ENCODE assay signal across 8 mouse cellular contexts in the genomic region with DNA sequence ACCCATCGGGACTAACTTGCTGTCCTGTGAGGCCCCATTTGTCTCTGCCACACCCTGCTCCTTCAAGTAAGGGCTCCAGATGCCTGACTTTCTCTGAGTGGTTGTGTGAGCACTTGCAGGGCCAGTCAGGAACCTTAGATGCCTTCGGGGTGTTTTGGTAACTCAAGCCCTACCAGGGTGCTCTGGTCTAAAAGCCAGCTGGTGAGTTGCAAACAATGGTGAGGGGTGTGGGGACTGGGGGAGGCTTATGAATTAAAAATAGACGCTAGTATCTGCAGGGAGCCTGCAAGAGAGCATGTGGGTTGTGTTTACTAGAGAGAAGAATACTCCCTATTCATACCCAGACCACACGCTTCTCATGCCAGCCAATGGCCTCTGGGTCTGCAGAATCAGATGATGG. TPM values are rescaled to one million over a fixed set of nuclear protein-coding genes. Genes with fewer than 3 reads are reported as not detected.
DNase-seq lines count a peak whose midpoint lies in the region; ATAC-seq and TF ChIP-seq lines count a peak whose summit lies in the region.

No protein-coding gene starts in this region.

- ATAC-seq in heart, embryonic 14.5 days (ENCODE audit: insufficient number of reproducible peaks, insufficient read depth, low FRiP score, low read depth), result peak; percentile 51
- ATAC-seq in embryonic facial prominence, embryonic 11.5 days (replicated peaks; ENCODE audit: insufficient number of reproducible peaks, low FRiP score, low TSS enrichment, low read depth), result peak; percentile 20; the same call in 1 of the 2 replicates
- ATAC-seq in limb, embryonic 14.5 days (ENCODE audit: low FRiP score, low read depth), result peak; percentile 58; the same call in 1 of the 2 replicates
- no peak for ATAC-seq in kidney, embryonic 16.5 days (ENCODE audit: low FRiP score, low TSS enrichment)

- H3K4me3 ChIP-seq in heart, embryonic 14.5 days (ENCODE audit: control insufficient read depth in 1 of 2, insufficient read depth in 1 of 2, low read depth in 1 of 2, low read length in 2 of 2), result no peak overlapping the region
- H3K4me3 ChIP-seq in embryonic facial prominence, embryonic 11.5 days (ENCODE audit: low read depth, low read length), result no peak overlapping the region
- H3K4me3 ChIP-seq in limb, embryonic 14.5 days (replicated peaks; ENCODE audit: low read length), result no peak overlapping the region
- no peak overlapping the region for H3K4me3 ChIP-seq in kidney, embryonic 16.5 days (ENCODE audit: low read length)

- peak overlapping the region; percentile 59 to 69 for H3K27ac ChIP-seq in heart, embryonic 14.5 days (replicated peaks in 1 of 2; ENCODE audit: control insufficient read depth in 1 of 2, insufficient read depth in 1 of 2, low read depth in 2 of 2, low read length in 2 of 2)
- H3K27ac ChIP-seq in embryonic facial prominence, embryonic 11.5 days (replicated peaks; ENCODE audit: low read depth, low read length), result no peak overlapping the region
- 0 out of 2 replicates have a peak overlapping the region, but pooled peaks have one; percentile 13 for H3K27ac ChIP-seq in limb, embryonic 14.5 days (replicated peaks; ENCODE audit: low read depth, low read length)
- H3K27ac ChIP-seq in kidney, embryonic 16.5 days (ENCODE audit: low read length), result no peak overlapping the region

- H3K9ac ChIP-seq in heart, embryonic 14.5 days (ENCODE audit: low read length), result no peak overlapping the region
- no peak overlapping the region for H3K9ac ChIP-seq in embryonic facial prominence, embryonic 11.5 days (replicated peaks; ENCODE audit: low read length)
- no peak overlapping the region for H3K9ac ChIP-seq in limb, embryonic 14.5 days (ENCODE audit: low read depth, low read length, severe bottlenecking)
- no peak overlapping the region for H3K9ac ChIP-seq in kidney, embryonic 16.5 days (replicated peaks; ENCODE audit: low read length)

- H3K27me3 ChIP-seq in heart, embryonic 14.5 days (ENCODE audit: control insufficient read depth, insufficient read depth, low read length), result no peaks in the 10 kb centered on the region
- H3K27me3 ChIP-seq in embryonic facial prominence, embryonic 11.5 days (ENCODE audit: control insufficient read depth, insufficient read depth, low read length), result no peaks in the 10 kb centered on the region
- H3K27me3 ChIP-seq in limb, embryonic 14.5 days (ENCODE audit: control insufficient read depth, insufficient read depth, low read length), result no peaks in the 10 kb centered on the region
- H3K27me3 ChIP-seq in kidney, embryonic 16.5 days (ENCODE audit: insufficient read depth, low read length), result no peaks in the 10 kb centered on the region

- 19% methylated on average over 4 of the region's 4 CpGs for WGBS in heart, embryonic 14.5 days
- 31% methylated on average over 4 of the region's 4 CpGs for WGBS in embryonic facial prominence, embryonic 11.5 days
- 30% methylated on average over 4 of the region's 4 CpGs for WGBS in limb, embryonic 14.5 days
- 44% methylated on average over 4 of the region's 4 CpGs for WGBS in kidney, embryonic 16.5 days

- peaks cover 51 to 74% of the 10 kb centered on the region in 2 experiments for H3K4me1 ChIP-seq in heart, embryonic 14.5 days (ENCODE audit: control insufficient read depth in 2 of 2, insufficient read depth in 2 of 2, low read length in 2 of 2)
- peaks cover 7% of the 10 kb centered on the region; the same call in 1 of the 2 replicates for H3K4me1 ChIP-seq in embryonic facial prominence, embryonic 11.5 days (ENCODE audit: control insufficient read depth, insufficient read depth, low read length)
- peaks cover 33% of the 10 kb centered on the region for H3K4me1 ChIP-seq in limb, embryonic 14.5 days (ENCODE audit: control insufficient read depth, insufficient read depth, low read length)
- peaks cover 65% of the 10 kb centered on the region for H3K4me1 ChIP-seq in kidney, embryonic 16.5 days (ENCODE audit: insufficient read depth, low read length)

- no peak for DNase-seq in heart, adult 9 months (ENCODE audit: low spot score in 2 of 2)
- DNase-seq in 3T3-L1 (ENCODE audit: low read depth, low spot score), result peak; percentile 82
- peak; percentile 44 for DNase-seq in embryonic facial prominence, embryonic 11.5 days (ENCODE audit: low spot score)
- DNase-seq in limb, embryonic 14.5 days (ENCODE audit: low spot score), result peak; percentile 25
- no peak for DNase-seq in ovary, postnatal 36 days (ENCODE audit: low spot score)
- DNase-seq in cerebellum, adult 11 months, result no peak

- peak overlapping the region; percentile 34 for H3K4me2 ChIP-seq in heart, embryonic 14.5 days (ENCODE audit: low read length)
- no peak overlapping the region for H3K4me2 ChIP-seq in embryonic facial prominence, embryonic 11.5 days (ENCODE audit: low read depth, low read length)
- no peak overlapping the region for H3K4me2 ChIP-seq in limb, embryonic 14.5 days (replicated peaks; ENCODE audit: low read depth, low read length, severe bottlenecking)
- H3K4me2 ChIP-seq in kidney, embryonic 16.5 days (replicated peaks; ENCODE audit: low read depth, low read length), result no peak overlapping the region

- peaks cover 31% of the 10 kb centered on the region for H3K36me3 ChIP-seq in heart, embryonic 14.5 days (ENCODE audit: control insufficient read depth, insufficient read depth, low read length)
- peaks cover 3% of the 10 kb centered on the region for H3K36me3 ChIP-seq in embryonic facial prominence, embryonic 11.5 days (replicated peaks; ENCODE audit: control insufficient read depth, insufficient read depth, low read depth, low read length)
- H3K36me3 ChIP-seq in limb, embryonic 14.5 days (ENCODE audit: control insufficient read depth, insufficient read depth, low read length), result peaks cover 46% of the 10 kb centered on the region
- peaks cover 10% of the 10 kb centered on the region; the same call in 1 of the 2 replicates for H3K36me3 ChIP-seq in kidney, embryonic 16.5 days (ENCODE audit: insufficient read depth, low read length)

- H3K9me3 ChIP-seq in heart, embryonic 14.5 days (ENCODE audit: control insufficient read depth, low read length), result no peaks in the 10 kb centered on the region
- H3K9me3 ChIP-seq in embryonic facial prominence, embryonic 11.5 days (replicated peaks; ENCODE audit: control insufficient read depth, low read length), result no peaks in the 10 kb centered on the region
- H3K9me3 ChIP-seq in limb, embryonic 14.5 days (ENCODE audit: control insufficient read depth, low read length), result no peaks in the 10 kb centered on the region
- H3K9me3 ChIP-seq in kidney, embryonic 16.5 days (ENCODE audit: low read length), result no peaks in the 10 kb centered on the region

- no peak for TF ChIP-seq POLR2A in limb, embryonic 14.5 days (IDR thresholded peaks at IDR 0.05; ENCODE audit: borderline replicate concordance, extremely low read depth, insufficient read depth, insufficient read length)

RNA-seq across cellular contexts. Expression of a gene that starts 15.8 kb away (rescaled TPM):
- 8.1 and 10.1 TPM in 2 replicates for polyA plus RNA-seq in heart, embryonic 14.5 days (2014; fragmentation: Nextera tagmentation; extraction: Ambion mirVana)
- polyA plus RNA-seq in embryonic facial prominence, embryonic 11.5 days (2014; fragmentation: Nextera tagmentation; extraction: Ambion mirVana), result 6.8 and 8.0 TPM in 2 replicates
- 18.0 and 24.2 TPM in 2 replicates for polyA plus RNA-seq in limb, embryonic 14.5 days (2012; rRNA removed)
- 9.1 and 9.3 TPM in 2 replicates for polyA plus RNA-seq in limb, embryonic 14.5 days (2014; fragmentation: Nextera tagmentation; extraction: Ambion mirVana)
- 8.3 and 8.6 TPM in 2 replicates for polyA plus RNA-seq in kidney, embryonic 16.5 days (2015; fragmentation: Nextera tagmentation; extraction: Ambion mirVana)

RNA-seq across cellular contexts. Expression of a gene that starts 42.1 kb away (rescaled TPM):
- 11.4 and 12.2 TPM in 2 replicates for polyA plus RNA-seq in heart, embryonic 14.5 days (2014; fragmentation: Nextera tagmentation; extraction: Ambion mirVana)
- 11.9 and 13.7 TPM in 2 replicates for polyA plus RNA-seq in embryonic facial prominence, embryonic 11.5 days (2014; fragmentation: Nextera tagmentation; extraction: Ambion mirVana)
- polyA plus RNA-seq in limb, embryonic 14.5 days (2012; rRNA removed), result 17.1 and 17.8 TPM in 2 replicates
- polyA plus RNA-seq in limb, embryonic 14.5 days (2014; fragmentation: Nextera tagmentation; extraction: Ambion mirVana), result 18.3 and 20.8 TPM in 2 replicates
- polyA plus RNA-seq in kidney, embryonic 16.5 days (2015; fragmentation: Nextera tagmentation; extraction: Ambion mirVana), result 16.9 and 18.6 TPM in 2 replicates

RNA-seq across cellular contexts. Expression of a gene that starts 59.3 kb away (rescaled TPM):
- polyA plus RNA-seq in heart, embryonic 14.5 days (2014; fragmentation: Nextera tagmentation; extraction: Ambion mirVana), result 1.5 and 2.2 TPM in 2 replicates
- polyA plus RNA-seq in embryonic facial prominence, embryonic 11.5 days (2014; fragmentation: Nextera tagmentation; extraction: Ambion mirVana), result 9.1 and 10.8 TPM in 2 replicates
- polyA plus RNA-seq in limb, embryonic 14.5 days (2012; rRNA removed), result 1.7 and 2.2 TPM in 2 replicates
- polyA plus RNA-seq in limb, embryonic 14.5 days (2014; fragmentation: Nextera tagmentation; extraction: Ambion mirVana), result 3.3 and 3.4 TPM in 2 replicates
- polyA plus RNA-seq in kidney, embryonic 16.5 days (2015; fragmentation: Nextera tagmentation; extraction: Ambion mirVana), result 4.3 and 5.5 TPM in 2 replicates

Comparison
In these comparisons a context has a peak if more than half of its experiments do, and no peak if none do; other contexts are left out.
1. H3K27ac ChIP-seq: peak in heart, embryonic 14.5 days (2 of 2) and limb, embryonic 14.5 days (single experiment); none in embryonic facial prominence, embryonic 11.5 days (single experiment) and kidney, embryonic 16.5 days (single experiment).
2. DNase-seq: peak in 3T3-L1 (single experiment), embryonic facial prominence, embryonic 11.5 days (single experiment) and limb, embryonic 14.5 days (single experiment); none in heart, adult 9 months (0 of 2), ovary, postnatal 36 days (single experiment) and cerebellum, adult 11 months (single experiment).